Mouse (Mus musculus): ENCODE results near the gene Dnaic1.

GRCm38 (mm10) chr4:41573492-41573891 lies 3.9 kb downstream of the Dnaic1 start:
- TF ChIP-seq CTCF (IDR thresholded peaks at IDR 0.05; ENCODE audit: low read depth, low read length) (no peak), TAL1 (conservative IDR thresholded peaks at IDR 0.05; ENCODE audit: low read depth, low read length) (no peak)

All from G1E (cell line).